Mouse (Mus musculus) hindbrain, embryonic 14.5 days (tissue): ENCODE data around the gene Plcl2. TPM values are rescaled to one million over a fixed set of nuclear protein-coding genes. Genes with fewer than 3 reads are reported as not detected.
A peak's percentile ranks its signal among the peaks of the same experiment; 100 is the strongest.

ENCODE experiments used
- ATAC-seq: fragments of 200-750 bp; cut with Nextera tagmentation; 2 replicates; pipeline ENCODE4 v1.8.0; 2017; ENCODE audit warnings: moderate number of reproducible peaks, mild to moderate bottlenecking, moderate TSS enrichment, moderate library complexity; ENCODE audit not compliant: low FRiP score
- DNase-seq: peaks from one replicate; pipeline ENCODE4 v3.0.0-alpha.2; 2015; ENCODE audit warnings: low spot score
- H3K27ac ChIP-seq: fragments of 300-500 bp; sonication (generic); 2 replicates; pipeline ENCODE4 v1.5.1; 2014; ENCODE audit warnings: mild to moderate bottlenecking, moderate library complexity
- H3K27me3 ChIP-seq: fragments of 300-500 bp; sonication (generic); 2 replicates; pipeline ENCODE4 v1.6.1; 2014; ENCODE audit warnings: mild to moderate bottlenecking, low read length, mixed read lengths; ENCODE audit not compliant: control insufficient read depth, insufficient read depth
- H3K36me3 ChIP-seq: fragments of 300-500 bp; sonication (generic); replicated peaks from 2 replicates; pipeline ENCODE4 v1.6.1; 2014; ENCODE audit not compliant: control insufficient read depth, insufficient read depth
- H3K4me1 ChIP-seq: fragments of 300-500 bp; sonication (generic); replicated peaks from 2 replicates; pipeline ENCODE4 v1.6.1; 2014; ENCODE audit warnings: antibody characterized with exemption, low read length, mixed read lengths; ENCODE audit not compliant: control insufficient read depth, insufficient read depth
- H3K4me2 ChIP-seq: fragments of 300-500 bp; sonication (generic); replicated peaks from 2 replicates; pipeline ENCODE4 v1.6.1; 2014; ENCODE audit warnings: mild to moderate bottlenecking, moderate library complexity
- H3K4me3 ChIP-seq: fragments of 300-500 bp; sonication (generic); replicated peaks from 2 replicates; pipeline ENCODE4 v1.5.1; 2014; ENCODE audit warnings: mild to moderate bottlenecking, low read length
- H3K9ac ChIP-seq: fragments of 300-500 bp; sonication (generic); 2 replicates; pipeline ENCODE4 v1.6.1; 2014
- H3K9me3 ChIP-seq: fragments of 300-500 bp; sonication (generic); 2 replicates; pipeline ENCODE4 v1.6.1; 2016; ENCODE audit warnings: low read length; ENCODE audit not compliant: control insufficient read depth
- WGBS: fragments of 180-500 bp; shearing (Covaris S2); extraction: QIAGEN DNeasy Blood & Tissue Kit; methylation state at CpG from one replicate; pipeline ENCODE4 v1.1.7; 2014; 5-methylcytosine and 5-hydroxymethylcytosine counted together
- polyA plus RNA-seq: library from polyadenylated mRNA; unstranded; fragments of >200 nt; fragmentation: Nextera tagmentation; extraction: Ambion mirVana; gene quantifications from 2 replicates; pipeline ENCODE4 v1.2.1, GENCODE M21; 2014

Gene Plcl2
- polyA plus RNA-seq, 1 experiment from 2014 or later, result 14.6 TPM

DNA sequence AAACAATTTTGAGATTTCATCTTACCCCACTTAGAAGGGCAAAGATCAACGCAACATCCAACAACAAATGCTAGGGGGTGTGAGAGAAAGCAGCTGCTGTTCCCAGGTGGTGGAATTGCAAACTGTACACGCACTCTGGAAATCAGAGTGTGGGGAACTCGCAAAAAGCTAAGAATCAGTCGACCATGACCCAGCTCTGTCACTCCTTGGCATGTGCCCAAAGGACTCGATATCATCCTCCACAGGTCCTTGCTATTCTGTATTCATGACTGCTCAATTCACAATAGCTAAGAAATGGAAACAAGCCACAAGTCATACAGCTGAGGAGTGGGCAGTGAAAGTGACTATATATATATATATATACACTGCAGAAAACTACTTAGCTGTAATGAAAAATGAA, 162.2 kb downstream of the Plcl2 start:
- Histone ChIP-seq H3K27ac (no peak overlapping the region), H3K9me3 (no peaks in the 10 kb centered on the region), H3K27me3 (no peaks in the 10 kb centered on the region), H3K36me3 (no peaks in the 10 kb centered on the region), H3K9ac (no peak overlapping the region), H3K4me3 (no peak overlapping the region), H3K4me2 (no peak overlapping the region), H3K4me1 (no peaks in the 10 kb centered on the region)
- DNase-seq, result no peak
- WGBS, result 61% methylated on average over 5 of the region's 5 CpGs
- no peak for ATAC-seq

DNA sequence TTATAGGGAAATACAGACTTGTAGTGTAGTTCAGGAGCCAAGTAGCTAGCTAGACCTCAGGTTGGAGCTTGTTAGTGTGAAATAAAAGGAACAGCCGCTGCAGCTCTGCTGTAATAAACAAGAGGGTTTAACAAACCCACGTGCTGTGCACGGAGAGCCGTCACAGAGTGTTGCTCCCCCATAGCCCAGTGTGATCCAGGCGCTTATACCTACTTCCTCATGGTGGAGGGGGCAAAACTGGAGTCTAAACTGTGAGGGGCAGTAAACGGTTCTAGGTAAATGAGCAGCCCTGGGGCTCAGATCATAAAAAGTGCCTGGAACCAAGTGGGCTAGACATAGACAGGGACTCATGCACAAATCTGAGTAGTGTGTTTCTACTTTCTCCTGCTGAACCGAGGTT, 165.4 kb downstream of the Plcl2 start:
- WGBS, result 94% methylated on average over 7 of the region's 7 CpGs
- 0 out of 2 replicates have a peak, but pooled peaks cover 3% of the 10 kb centered on the region for H3K4me1 ChIP-seq
- ATAC-seq (no peak), DNase-seq (no peak)
- no peaks in the 10 kb centered on the region for H3K27me3 ChIP-seq
- H3K27ac ChIP-seq, result no peak overlapping the region
- no peak overlapping the region for H3K4me2 ChIP-seq
- H3K9ac ChIP-seq, result no peak overlapping the region
- H3K9me3 ChIP-seq, result no peaks in the 10 kb centered on the region
- no peak overlapping the region for H3K4me3 ChIP-seq
- no peaks in the 10 kb centered on the region for H3K36me3 ChIP-seq

DNA sequence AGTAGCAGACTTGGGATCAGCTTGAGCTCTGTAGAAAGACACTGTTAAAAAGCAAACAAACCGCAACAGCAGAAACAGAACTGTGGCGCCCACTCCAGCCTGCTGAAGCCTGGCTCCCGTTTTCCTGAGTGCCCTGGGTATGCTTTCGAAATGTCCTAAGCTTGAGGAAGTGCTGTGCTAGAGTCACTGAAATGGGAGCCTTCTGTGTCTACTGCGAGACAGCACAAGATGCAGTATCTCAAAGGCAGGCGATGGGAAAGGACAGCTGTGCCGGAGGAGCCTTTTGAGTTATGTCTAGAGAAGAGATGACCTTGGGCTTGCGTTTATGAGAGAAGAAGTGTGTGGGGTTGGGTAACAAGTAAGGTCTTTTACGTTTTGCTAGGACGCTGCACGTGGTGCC, 166.0 kb downstream of the Plcl2 start:
- H3K36me3 ChIP-seq, result no peaks in the 10 kb centered on the region
- H3K4me2 ChIP-seq, result no peak overlapping the region
- no peak overlapping the region for H3K27ac ChIP-seq
- no peaks in the 10 kb centered on the region for H3K9me3 ChIP-seq
- H3K4me3 ChIP-seq, result no peak overlapping the region
- no peaks in the 10 kb centered on the region for H3K27me3 ChIP-seq
- ATAC-seq, result no peak
- DNase-seq, result no peak
- H3K4me1 ChIP-seq, result 0 out of 2 replicates have a peak, but pooled peaks cover 3% of the 10 kb centered on the region
- H3K9ac ChIP-seq, result no peak overlapping the region
- WGBS, result 94% methylated on average over 11 of the region's 11 CpGs

DNA sequence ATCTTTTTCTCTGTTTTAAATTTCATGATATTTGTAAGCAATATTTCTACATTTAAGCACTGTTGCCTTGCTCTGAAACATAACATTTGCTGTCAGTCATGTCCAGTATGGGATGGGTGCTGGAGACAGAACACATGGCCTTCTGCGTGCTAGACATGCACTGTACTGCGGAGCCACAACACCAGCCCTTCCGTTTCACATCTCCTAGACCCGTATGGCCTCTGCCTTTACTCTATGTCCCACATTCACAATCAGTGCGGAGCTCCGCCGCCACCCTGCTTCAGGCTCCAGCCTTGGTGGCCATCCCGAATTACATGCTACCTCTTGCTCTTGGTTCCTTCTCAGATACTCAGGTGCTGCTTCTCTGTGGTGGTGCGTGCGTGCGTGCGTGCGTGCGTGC, 168.1 kb downstream of the Plcl2 start:
- H3K9me3 ChIP-seq, result no peaks in the 10 kb centered on the region
- H3K36me3 ChIP-seq, result no peaks in the 10 kb centered on the region
- no peak overlapping the region for H3K9ac ChIP-seq
- H3K27ac ChIP-seq, result no peak overlapping the region
- no peak overlapping the region for H3K4me3 ChIP-seq
- 95% methylated on average over 14 of the region's 14 CpGs for WGBS
- ATAC-seq (no peak), DNase-seq (no peak)
- H3K4me1 ChIP-seq, result 0 out of 2 replicates have a peak, but pooled peaks cover 3% of the 10 kb centered on the region
- H3K27me3 ChIP-seq, result no peaks in the 10 kb centered on the region
- no peak overlapping the region for H3K4me2 ChIP-seq

DNA sequence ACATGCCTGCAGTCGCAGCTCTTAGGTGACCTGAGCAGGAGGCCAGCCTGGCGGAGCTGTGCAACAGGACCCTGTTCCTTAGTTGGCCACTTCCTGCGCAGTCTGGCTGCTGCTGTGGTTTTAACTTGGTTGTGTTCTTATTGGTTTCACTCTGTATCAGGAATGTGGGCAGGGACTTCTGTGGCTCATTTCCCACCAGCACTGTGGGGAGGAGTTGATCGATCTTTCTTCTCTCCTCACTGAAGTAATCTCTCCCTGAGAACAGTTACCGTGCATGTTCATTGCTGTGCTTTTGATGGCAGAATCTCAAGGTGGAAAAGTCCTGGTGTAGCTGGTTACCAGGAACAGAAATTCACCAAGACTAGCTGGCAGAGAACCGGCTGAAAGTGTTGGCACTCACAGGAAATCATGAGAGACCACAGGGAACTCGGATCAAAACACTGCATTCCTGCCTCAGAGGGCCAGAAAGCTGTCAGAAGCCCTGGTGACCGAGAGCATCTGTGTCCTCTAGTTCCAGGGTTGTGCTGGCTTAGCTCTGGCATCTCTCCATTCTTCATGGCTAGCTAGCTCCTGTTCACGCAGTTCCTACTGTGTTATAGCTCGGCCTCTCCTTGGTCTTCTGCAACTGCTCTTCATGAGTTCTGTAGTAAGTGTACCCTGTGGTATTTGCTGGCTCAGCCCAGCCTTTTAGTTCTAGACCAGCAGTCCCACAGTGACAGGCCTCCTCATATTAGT, 168.9 kb downstream of the Plcl2 start:
- 77% methylated on average over 10 of the region's 10 CpGs for WGBS

DNA sequence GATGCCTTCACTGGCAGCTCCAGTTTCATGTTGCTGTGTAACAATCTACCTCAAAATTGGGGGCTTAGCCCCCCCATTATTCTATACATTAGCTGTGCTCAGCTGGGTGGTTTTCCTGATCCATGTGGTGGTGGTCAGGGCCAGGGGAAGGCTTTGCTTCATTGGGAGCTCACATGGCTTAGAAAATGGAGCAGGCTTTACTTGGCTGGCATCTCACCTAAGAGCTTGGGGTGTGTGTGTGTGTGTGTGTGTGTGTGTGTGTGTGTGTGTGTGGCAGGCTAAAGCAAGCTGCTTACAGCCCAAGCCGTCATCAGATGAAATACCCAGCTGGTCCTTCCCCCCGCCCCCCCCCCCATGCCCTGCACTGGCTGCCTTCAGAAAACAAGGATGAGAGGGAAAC, 169.5 kb downstream of the Plcl2 start:
- ATAC-seq (peak; percentile 46; the same call in 1 of the 2 replicates), DNase-seq (no peak)
- 48% methylated on average over 2 of the region's 2 CpGs for WGBS
- Histone ChIP-seq H3K4me2 (no peak overlapping the region), H3K9me3 (no peaks in the 10 kb centered on the region), H3K4me1 (0 out of 2 replicates have a peak, but pooled peaks cover 3% of the 10 kb centered on the region), H3K9ac (no peak overlapping the region), H3K27ac (no peak overlapping the region), H3K27me3 (no peaks in the 10 kb centered on the region), H3K4me3 (no peak overlapping the region), H3K36me3 (no peaks in the 10 kb centered on the region)

More for the DNA sequence above, 168.9 kb downstream of the Plcl2 start:
- Histone ChIP-seq H3K4me3 (no peak overlapping the region), H3K27ac (no peak overlapping the region), H3K4me1 (0 out of 2 replicates have a peak, but pooled peaks cover 3% of the 10 kb centered on the region), H3K4me2 (no peak overlapping the region), H3K9ac (no peak overlapping the region), H3K9me3 (no peaks in the 10 kb centered on the region), H3K27me3 (no peaks in the 10 kb centered on the region), H3K36me3 (no peaks in the 10 kb centered on the region)
- DNase-seq (no peak), ATAC-seq (peak; percentile 52; the same call in 1 of the 2 replicates)

DNA sequence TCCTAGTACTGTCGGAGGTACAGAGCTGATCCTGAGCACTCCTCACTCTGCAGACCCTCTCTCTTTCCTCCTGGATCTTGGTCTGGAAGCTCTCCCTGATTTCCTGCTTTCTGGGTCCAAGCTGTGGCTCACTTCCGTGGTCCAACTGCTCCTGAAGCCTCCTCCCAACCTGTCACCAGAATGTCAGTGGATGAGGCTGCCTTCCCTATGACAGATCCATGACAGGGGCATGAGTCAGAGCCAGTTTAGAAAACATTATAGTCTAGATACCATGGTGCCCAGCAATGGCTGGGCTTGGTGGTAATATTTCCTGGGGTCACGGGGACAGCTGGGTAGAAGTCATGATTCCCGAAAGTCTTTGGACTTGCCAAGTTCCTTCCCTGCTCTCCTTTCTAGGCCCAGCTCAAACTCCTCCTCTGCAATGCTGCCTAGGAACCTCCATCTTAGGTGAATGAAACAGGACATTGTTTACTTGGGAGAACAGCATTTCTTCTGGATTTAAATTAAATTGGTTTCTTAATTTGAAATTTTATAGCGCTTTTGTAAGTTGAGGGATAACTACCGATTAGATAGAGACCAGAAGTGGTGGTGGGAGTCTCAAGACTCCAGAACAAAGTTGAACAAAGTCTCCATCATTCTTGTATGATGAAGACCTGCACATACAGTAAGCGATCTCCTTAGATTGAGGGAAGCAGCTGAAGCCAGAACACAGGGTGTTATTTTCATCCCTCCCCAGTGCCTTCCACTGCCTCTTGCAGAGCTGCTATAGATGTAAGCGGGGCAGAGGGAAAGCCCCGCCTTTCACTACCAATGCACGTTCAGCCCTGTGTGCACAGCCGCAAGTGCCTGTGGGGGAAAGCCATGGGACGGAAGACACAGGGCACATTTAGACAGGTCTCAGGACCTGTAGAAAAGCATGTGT, 170.7 kb downstream of the Plcl2 start:
- Histone ChIP-seq H3K36me3 (no peaks in the 10 kb centered on the region), H3K9ac (no peak overlapping the region), H3K4me3 (no peak overlapping the region), H3K4me1 (0 out of 2 replicates have a peak, but pooled peaks cover 3% of the 10 kb centered on the region), H3K9me3 (no peaks in the 10 kb centered on the region), H3K27ac (no peak overlapping the region), H3K27me3 (no peaks in the 10 kb centered on the region), H3K4me2 (no peak overlapping the region)
- ATAC-seq (0 out of 2 replicates have a peak, but pooled peaks have one; percentile 28), DNase-seq (no peak)
- WGBS, result 90% methylated on average over 12 of the region's 12 CpGs

DNA sequence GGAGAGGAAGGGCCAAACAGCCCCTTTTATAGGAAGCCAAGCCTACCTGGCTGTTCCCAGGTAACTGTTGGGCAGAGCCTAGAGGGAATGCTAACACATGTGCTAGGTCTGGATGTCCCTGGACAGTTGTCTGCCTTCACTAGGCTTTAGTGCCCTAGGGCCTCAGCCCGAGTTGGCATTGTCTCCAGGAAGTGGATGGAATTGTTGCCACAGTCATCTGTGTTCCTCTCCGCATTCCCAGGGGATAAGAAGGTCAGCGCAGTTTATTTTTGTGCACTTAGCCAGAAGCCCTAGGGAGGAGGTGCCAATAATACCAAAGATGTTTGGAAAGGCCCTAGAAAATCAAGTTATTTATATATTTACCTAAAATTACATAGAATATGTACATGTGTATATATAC, 173.5 kb downstream of the Plcl2 start:
- DNase-seq (no peak), ATAC-seq (no peak)
- H3K27me3 ChIP-seq, result no peaks in the 10 kb centered on the region
- no peak overlapping the region for H3K27ac ChIP-seq
- H3K9ac ChIP-seq, result no peak overlapping the region
- H3K4me3 ChIP-seq, result no peak overlapping the region
- no peak overlapping the region for H3K4me2 ChIP-seq
- peaks cover 2% of the 10 kb centered on the region; the same call in 1 of the 2 replicates for H3K36me3 ChIP-seq
- WGBS, result 62% methylated on average over 3 of the region's 3 CpGs
- no peaks in the 10 kb centered on the region for H3K9me3 ChIP-seq
- H3K4me1 ChIP-seq, result 0 out of 2 replicates have a peak, but pooled peaks cover 3% of the 10 kb centered on the region

DNA sequence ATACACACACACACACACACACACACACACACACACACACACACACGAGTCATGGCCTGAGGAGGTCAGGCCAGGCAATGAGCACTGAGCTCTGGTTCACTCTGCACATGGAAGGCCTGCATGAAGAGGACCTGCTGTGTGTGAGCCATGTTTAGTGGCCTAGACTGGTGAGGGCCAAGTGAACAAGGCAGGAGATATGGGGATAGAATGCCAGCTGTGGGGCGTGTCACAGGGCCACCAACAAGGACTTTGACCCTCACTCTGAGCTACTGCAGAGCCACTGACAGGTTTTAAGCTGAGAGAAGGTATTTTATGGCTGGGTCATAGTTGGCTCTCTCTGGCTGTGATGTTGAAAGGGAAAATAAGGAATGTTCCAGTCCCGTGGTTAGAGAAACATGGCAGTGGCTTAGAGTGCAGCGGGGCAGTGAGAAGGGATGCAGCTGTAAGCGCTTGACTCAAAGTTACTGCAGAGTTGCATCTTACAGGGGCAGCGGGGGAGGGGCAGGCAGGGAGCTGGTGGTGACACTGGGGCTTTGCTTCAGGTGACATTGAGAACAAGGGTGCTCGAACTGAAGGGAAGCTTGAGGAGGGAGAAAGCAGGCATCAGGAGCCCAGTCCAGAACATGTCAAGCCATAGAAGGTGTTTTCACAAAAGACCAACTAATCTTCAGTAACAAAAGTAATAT, 175.9 kb downstream of the Plcl2 start:
- Histone ChIP-seq H3K27ac (no peak overlapping the region), H3K4me1 (no peaks in the 10 kb centered on the region), H3K27me3 (no peaks in the 10 kb centered on the region), H3K36me3 (peaks cover 24% of the 10 kb centered on the region), H3K4me2 (no peak overlapping the region), H3K4me3 (no peak overlapping the region), H3K9me3 (no peaks in the 10 kb centered on the region), H3K9ac (no peak overlapping the region)
- ATAC-seq (no peak), DNase-seq (no peak)
- WGBS, result 78% methylated on average over 7 of the region's 7 CpGs
